Mouse (Mus musculus) heart, embryonic 16.5 days (tissue): ENCODE results near the gene Map2k4. TPM values are rescaled to one million over a fixed set of nuclear protein-coding genes. Genes with fewer than 3 reads are reported as not detected.
A peak's percentile ranks its signal among the peaks of the same experiment; 100 is the strongest.

ENCODE experiments used
- ATAC-seq: fragments of 200-750 bp; cut with Nextera tagmentation; replicated peaks from 2 replicates; pipeline ENCODE4 v1.8.0; 2017; ENCODE audit warnings: moderate number of reproducible peaks; ENCODE audit not compliant: insufficient read depth, low FRiP score; ENCODE audit errors: extremely low read depth
- H3K27ac ChIP-seq: fragments of 300-500 bp; sonication (generic); 2 replicates; pipeline ENCODE4 v1.5.1; 2014; ENCODE audit warnings: mild to moderate bottlenecking, low read length, control low read depth, moderate library complexity
- H3K27me3 ChIP-seq: fragments of 300-500 bp; sonication (generic); 2 replicates; pipeline ENCODE4 v1.6.1; 2014; ENCODE audit warnings: low read length, mixed read lengths; ENCODE audit not compliant: control insufficient read depth, insufficient read depth
- H3K36me3 ChIP-seq: fragments of 300-500 bp; sonication (generic); 2 replicates; pipeline ENCODE4 v1.6.1; 2014; ENCODE audit not compliant: control insufficient read depth, insufficient read depth
- H3K4me1 ChIP-seq: fragments of 300-500 bp; sonication (generic); 2 replicates; pipeline ENCODE4 v1.6.1; 2014; ENCODE audit warnings: low read length, mixed read lengths; ENCODE audit not compliant: control insufficient read depth, insufficient read depth
- H3K4me2 ChIP-seq: fragments of 300-500 bp; sonication (generic); 2 replicates; pipeline ENCODE4 v1.6.1; 2014; ENCODE audit warnings: low read depth, mild to moderate bottlenecking, control low read depth, low read length
- H3K4me3 ChIP-seq: fragments of 300-500 bp; sonication (generic); 2 replicates; pipeline ENCODE4 v1.5.1; 2014; ENCODE audit warnings: mild to moderate bottlenecking, control low read depth, low read length
- H3K9ac ChIP-seq: fragments of 300-500 bp; sonication (generic); 2 replicates; pipeline ENCODE4 v1.6.1; 2014; ENCODE audit warnings: low read length, control low read depth
- H3K9me3 ChIP-seq: fragments of 300-500 bp; sonication (generic); replicated peaks from 2 replicates; pipeline ENCODE4 v1.6.1; 2016; ENCODE audit warnings: low read length; ENCODE audit not compliant: control insufficient read depth
- WGBS: fragments of 180-500 bp; shearing (Covaris S2); extraction: QIAGEN DNeasy Blood & Tissue Kit; methylation state at CpG from one replicate; pipeline ENCODE4 v1.1.7; 2014; 5-methylcytosine and 5-hydroxymethylcytosine counted together
- microRNA counts: library from miRNA; unstranded; fragments of <30 nt; microRNA quantifications from one replicate; lab custom pipeline; 2016
- microRNA-seq: library from miRNA; unstranded; fragments of <30 nt; microRNA quantifications from one replicate; pipeline ENCODE4, GENCODE M21; 2017
- polyA plus RNA-seq: library from polyadenylated mRNA; unstranded; fragments of >200 nt; fragmentation: Nextera tagmentation; extraction: Ambion mirVana; gene quantifications from 2 replicates; pipeline ENCODE4 v1.2.1, GENCODE M21; 2015

Gene Map2k4
- polyA plus RNA-seq, 1 experiment from 2014 or later: 60.4 TPM

DNA sequence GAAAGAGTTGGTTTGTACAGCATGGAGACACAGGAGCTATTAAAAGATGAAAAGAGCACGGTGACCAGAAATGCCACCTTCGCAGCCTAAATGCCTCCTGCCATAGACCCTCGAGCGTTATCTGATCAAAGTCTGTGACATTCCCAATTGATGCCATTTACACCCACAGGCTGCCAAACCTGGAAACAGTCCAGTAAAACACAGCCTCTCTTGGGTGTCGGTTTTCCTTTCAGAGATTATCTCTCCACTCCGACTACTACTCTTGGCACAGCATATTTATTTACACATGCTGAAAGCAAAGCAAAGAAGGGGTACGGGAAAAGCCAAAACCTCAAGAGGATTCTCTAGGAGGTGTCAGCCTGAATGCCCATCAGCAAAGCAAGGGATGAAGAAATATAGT lies 136.7 kb downstream of the Map2k4 start:
- Histone ChIP-seq H3K9ac (no peak overlapping the region), H3K4me2 (no peak overlapping the region), H3K4me3 (no peak overlapping the region), H3K4me1 (peaks cover 38% of the 10 kb centered on the region), H3K27me3 (no peaks in the 10 kb centered on the region), H3K9me3 (no peaks in the 10 kb centered on the region), H3K27ac (peak overlapping the region; percentile 99), H3K36me3 (no peaks in the 10 kb centered on the region)
- WGBS: 26% methylated on average over 7 of the region's 7 CpGs
- no peak; the same call in 1 of the 2 replicates for ATAC-seq

DNA sequence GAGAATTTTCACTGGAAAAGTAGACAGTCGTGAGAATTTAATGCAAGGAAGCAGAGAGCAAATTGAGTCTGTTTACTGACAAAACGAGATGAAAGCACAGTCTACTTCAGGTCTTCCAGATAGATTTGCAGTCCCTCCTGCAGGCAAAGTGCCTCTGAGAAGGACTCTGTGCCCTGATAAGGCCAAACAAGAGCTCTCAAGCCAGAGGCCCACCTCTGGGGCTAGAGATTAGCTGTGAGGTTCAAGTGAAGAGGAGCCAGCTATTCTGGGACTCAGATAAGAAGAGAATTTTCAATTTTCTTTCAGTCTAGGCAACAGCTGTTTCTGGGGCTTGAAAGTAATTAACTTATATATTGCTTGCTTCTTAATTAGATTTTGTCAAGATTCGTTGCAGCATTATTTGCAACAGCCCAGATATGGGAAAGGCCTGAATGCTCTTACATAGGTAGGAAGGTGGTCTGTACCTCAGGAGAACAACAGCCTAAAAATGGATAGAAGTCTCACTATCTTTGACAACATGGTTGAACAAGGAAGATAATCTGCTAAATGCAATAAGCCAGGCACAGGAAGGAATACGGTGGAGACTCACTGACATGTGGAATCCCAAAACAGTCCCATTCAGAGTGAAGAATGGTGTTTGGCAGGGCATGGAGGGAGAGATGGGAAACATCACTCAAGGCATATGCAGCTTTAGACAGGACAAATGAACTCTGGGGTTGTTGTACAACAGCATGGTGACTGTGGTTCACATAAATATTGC lies 138.0 kb downstream of the Map2k4 start:
- peak overlapping the region; percentile 19 for H3K4me2 ChIP-seq
- H3K9ac ChIP-seq: peak overlapping the region; percentile 30; the same call in 1 of the 2 replicates
- peak overlapping the region; percentile 99 for H3K27ac ChIP-seq
- peaks cover 48% of the 10 kb centered on the region for H3K4me1 ChIP-seq
- H3K36me3 ChIP-seq: no peaks in the 10 kb centered on the region
- peak; percentile 74 for ATAC-seq
- no peak overlapping the region for H3K4me3 ChIP-seq
- WGBS: 15% methylated on average over 4 of the region's 4 CpGs
- H3K27me3 ChIP-seq: no peaks in the 10 kb centered on the region
- no peaks in the 10 kb centered on the region for H3K9me3 ChIP-seq

- Histone ChIP-seq H3K9me3 (no peaks in the 10 kb centered on the region), H3K4me1 (peaks cover 51% of the 10 kb centered on the region), H3K27me3 (no peaks in the 10 kb centered on the region), H3K36me3 (no peaks in the 10 kb centered on the region), H3K9ac (peak overlapping the region; percentile 24; the same call in 1 of the 2 replicates), H3K4me2 (peak overlapping the region; percentile 19), H3K27ac (peak overlapping the region; percentile 99), H3K4me3 (no peak overlapping the region)
- 36% methylated on average over 4 of the region's 4 CpGs for WGBS
- ATAC-seq: peak; percentile 34; the same call in 1 of the 2 replicates
These were observed 138.6 kb downstream of the Map2k4 start for GRCm38 (mm10) chr11:65649469-65649868.

GRCm38 (mm10) chr11:65646314-65646713 lies 141.8 kb downstream of the Map2k4 start:
- no peak for ATAC-seq
- no peak overlapping the region for H3K9ac ChIP-seq
- H3K36me3 ChIP-seq: no peaks in the 10 kb centered on the region
- no peaks in the 10 kb centered on the region for H3K27me3 ChIP-seq
- 55% methylated on average over 5 of the region's 5 CpGs for WGBS
- H3K4me2 ChIP-seq: no peak overlapping the region
- H3K9me3 ChIP-seq: no peaks in the 10 kb centered on the region
- no peak overlapping the region for H3K4me3 ChIP-seq
- H3K27ac ChIP-seq: peak overlapping the region; percentile 35; the same call in 1 of the 2 replicates
- H3K4me1 ChIP-seq: peaks cover 41% of the 10 kb centered on the region

GRCm38 (mm10) chr11:65644539-65644938 lies 143.6 kb downstream of the Map2k4 start:
- H3K27me3 ChIP-seq: no peaks in the 10 kb centered on the region
- 54% methylated on average over 4 of the region's 4 CpGs for WGBS
- peaks cover 34% of the 10 kb centered on the region for H3K4me1 ChIP-seq
- no peak overlapping the region for H3K9ac ChIP-seq
- peak overlapping the region; percentile 58; the same call in 1 of the 2 replicates for H3K27ac ChIP-seq
- H3K4me3 ChIP-seq: no peak overlapping the region
- no peaks in the 10 kb centered on the region for H3K9me3 ChIP-seq
- ATAC-seq: peak; percentile 31
- no peaks in the 10 kb centered on the region for H3K36me3 ChIP-seq
- H3K4me2 ChIP-seq: no peak overlapping the region

DNA sequence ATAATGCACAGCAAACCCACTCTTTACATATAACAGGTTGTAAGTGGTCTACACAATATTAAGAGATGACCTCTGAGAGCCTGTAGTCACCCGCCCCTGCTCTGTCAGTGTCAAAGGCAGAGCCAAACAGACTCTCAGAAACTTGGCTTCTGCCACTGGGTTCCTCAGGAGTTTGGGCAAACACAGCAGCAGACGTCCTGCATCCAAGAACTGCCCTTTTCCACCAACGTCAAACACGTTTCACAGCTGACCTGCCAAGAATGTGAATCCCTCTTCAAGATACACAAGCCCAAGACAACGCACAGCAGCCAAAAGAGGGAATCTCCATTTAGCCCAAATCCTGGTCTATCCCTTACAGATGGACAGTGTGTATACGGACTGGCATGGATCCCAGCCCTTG lies 147.8 kb downstream of the Map2k4 start:
- no peak overlapping the region for H3K27ac ChIP-seq
- no peak overlapping the region for H3K4me3 ChIP-seq
- H3K27me3 ChIP-seq: no peaks in the 10 kb centered on the region
- no peaks in the 10 kb centered on the region for H3K36me3 ChIP-seq
- no peak overlapping the region for H3K4me2 ChIP-seq
- ATAC-seq: no peak
- H3K9me3 ChIP-seq: no peaks in the 10 kb centered on the region
- H3K9ac ChIP-seq: no peak overlapping the region
- H3K4me1 ChIP-seq: peaks cover 22% of the 10 kb centered on the region
- 53% methylated on average over 6 of the region's 6 CpGs for WGBS

MicroRNAs within 50 kb of the gene (microRNA counts, 519-probe panel; counts per million panel counts)
- not detected for microRNA mmu-miR-744 (lab: Ali Mortazavi, UCI)

Small RNA genes within 50 kb of the gene (microRNA-seq; reads per million reads assigned to microRNA genes)
- 4,906 reads per million, percentile 93 among the genes with 10 or more reads in this experiment for gene Mir744

Other genes starting within 250 kb of the Map2k4 start
- 10.9 and 12.8 TPM in 2 replicates for gene Zkscan6, start 18.9 kb upstream of the Map2k4 start, polyA plus RNA-seq